Mouse (Mus musculus): ENCODE measurements around the gene Cldn7. TPM values are rescaled to one million over a fixed set of nuclear protein-coding genes. Genes with fewer than 3 reads are reported as not detected.
"Not testable (repeated sequence)": the region's sequence is repeated elsewhere in the genome, so short reads cannot be mapped to it uniquely, and the experiment has no call there.

Gene Cldn7
- total RNA-seq (2015) (not detected in 2 replicates), total RNA-seq (2017) (not detected in 2 replicates)

DNA sequence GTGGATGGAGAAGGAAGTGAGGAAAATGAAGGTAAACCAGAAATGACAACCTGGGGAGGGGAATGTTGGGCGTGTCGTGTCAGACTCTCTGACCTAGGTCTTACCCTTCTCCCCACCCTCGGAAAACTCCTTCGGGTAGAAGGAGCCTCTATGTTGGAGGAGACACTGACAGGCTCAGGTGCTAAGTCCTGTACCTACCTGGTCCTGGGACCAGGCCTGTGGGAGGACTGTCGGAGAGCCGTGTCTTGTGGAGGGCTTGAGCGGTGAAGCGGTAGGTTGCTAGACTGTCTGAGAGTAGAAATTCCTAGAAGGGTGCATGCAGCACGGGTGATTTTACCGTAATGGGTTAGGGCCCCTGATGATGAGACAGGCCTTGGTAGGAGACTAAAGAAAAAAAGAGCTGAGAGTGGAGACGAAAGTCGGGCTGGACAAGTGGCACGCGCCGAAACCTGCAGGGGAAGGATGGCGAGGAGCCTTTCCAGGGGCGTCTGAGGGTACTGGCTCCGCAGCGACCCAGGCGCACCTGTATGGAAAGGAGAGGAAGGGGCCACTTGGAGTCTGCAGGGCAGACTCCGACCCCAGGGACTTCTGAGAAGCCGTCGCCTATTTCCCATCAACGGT, at the start of gene Cldn7:
TSS of gene Cldn7 (plus strand) at position 130 of the 621 bp plus-strand sequence.
- ATAC-seq (ENCODE audit: poor library complexity, severe bottlenecking), result no peak

DNA sequence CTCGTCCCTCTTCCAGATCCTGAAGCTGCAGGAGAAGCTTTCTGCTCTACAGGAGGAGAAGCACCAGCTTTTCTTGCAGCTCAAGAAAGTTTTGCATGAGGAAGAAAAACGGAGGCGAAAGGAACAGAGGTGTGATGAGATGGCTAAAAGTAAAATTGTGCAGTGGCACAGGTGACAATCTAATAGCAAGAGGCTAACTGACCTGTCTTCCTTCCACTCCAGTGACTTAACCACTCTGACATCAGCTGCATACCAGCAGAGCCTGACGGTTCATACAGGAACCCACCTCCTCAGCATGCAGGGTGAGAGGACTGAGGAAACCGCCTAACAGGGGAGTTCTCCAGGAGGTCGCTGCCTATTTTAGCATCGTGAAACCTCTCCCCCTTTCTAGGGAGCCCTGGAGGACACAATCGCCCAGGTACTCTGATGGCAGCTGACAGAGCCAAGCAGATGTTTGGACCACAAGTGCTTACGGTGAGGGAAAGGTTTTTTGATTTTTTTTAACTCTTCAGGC, 49.6 kb upstream of the Cldn7 start:
- ATAC-seq (ENCODE audit: poor library complexity, severe bottlenecking), result no peak

DNA sequence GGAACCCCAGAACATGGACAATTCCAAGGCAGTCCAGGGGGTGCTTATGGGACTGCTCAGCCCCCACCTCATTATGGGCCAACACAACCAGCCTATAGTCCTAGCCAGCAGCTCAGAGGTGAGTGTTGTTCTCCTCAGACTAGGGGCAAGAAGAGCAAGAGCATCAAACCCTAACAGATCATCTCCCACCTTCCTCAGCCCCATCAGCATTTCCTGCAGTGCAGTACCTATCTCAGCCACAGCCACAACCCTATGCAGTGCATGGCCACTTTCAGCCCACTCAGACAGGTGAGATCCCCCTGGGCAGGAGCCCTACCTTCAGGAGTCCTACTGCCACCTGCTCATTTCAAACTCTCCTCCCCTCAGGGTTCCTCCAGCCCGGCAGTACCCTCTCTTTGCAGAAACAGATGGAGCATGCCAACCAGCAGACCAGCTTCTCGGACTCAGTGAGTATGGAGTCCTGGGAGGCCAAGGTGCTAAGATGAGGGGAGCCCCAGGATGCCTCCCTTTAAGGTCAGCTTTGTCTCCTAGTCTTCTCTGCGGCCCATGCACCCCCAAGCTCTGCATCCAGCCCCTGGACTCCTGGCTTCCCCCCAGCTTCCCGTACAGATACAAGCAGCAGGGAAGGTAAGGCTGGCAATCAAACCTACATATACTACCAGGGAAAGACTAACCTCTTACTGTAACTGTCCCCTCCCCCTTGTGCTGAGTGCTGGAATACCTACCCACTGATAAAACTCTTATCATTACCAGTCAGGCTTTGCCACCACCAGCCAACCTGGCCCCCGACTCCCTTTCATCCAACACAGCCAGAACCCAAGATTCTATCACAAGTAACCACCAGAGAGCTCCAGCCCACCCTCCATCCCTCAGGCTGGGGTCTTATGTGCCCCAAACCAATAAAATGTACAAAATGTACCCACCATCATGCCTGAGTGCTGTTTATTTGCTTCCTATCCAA, 48.6 kb upstream of the Cldn7 start:
- ATAC-seq (ENCODE audit: poor library complexity, severe bottlenecking), result no peak

DNA sequence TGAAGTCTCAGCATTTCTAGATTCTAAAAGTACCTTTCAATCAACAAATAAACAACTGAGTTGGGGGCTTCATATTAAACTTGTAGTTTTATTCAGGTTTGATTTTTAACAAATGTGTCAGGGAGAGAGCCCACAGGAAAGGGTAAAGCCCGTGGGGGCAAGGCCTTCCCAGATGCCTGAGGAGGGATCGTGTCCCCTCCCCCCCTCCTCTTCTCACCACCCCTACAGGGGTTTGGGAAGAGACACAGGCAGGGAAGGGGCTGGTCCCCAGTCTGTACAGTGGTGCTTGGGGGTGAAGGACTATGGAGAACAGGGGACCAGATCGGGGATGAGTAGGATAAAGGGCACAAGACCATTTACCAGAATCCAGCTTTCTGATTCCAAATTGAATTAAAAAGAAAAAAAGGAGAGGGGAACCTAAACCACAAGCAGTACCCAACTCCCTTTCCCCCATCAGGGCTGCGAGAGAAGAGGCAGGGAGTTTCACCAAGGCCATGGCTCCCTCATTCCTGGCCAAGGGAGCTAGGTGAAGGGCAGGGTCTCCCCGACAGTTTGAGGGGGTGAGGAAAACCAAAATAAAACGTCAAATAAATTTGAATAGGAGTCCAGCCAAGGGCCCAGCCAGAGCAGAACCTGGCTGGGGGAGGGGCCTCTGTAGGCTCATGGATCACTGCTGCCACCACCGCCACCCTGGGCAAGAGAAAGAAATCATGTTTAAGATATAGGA, 47.8 kb upstream of the Cldn7 start:
- ATAC-seq (ENCODE audit: poor library complexity, severe bottlenecking), result not testable (repeated sequence)

DNA sequence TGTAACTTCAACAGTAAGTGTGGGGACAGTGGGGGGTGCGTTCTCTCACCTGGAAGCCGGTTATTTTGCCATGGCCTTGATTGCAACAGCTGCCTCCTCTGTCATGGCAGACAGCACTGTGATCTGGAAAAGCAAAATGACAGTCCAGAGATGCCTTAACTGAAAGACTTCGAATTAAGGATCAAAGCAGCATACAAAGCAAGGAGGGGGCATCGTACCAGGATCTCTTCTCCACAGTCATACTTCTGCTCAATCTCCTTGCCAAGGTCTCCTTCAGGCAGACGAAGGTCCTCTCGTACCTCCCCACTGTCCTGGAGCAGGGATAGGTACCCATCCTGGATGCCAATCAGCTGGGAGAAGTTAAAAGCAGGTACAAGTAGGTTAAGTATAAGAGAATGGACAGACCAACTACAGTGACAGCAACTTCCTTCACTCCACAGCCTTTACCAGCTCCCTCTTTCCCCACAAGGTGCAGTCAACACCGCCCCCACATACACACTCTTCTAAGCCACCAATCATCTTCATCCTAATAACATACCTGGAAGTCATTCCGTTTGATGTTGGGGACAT, 47.1 kb upstream of the Cldn7 start:
- no peak for ATAC-seq (ENCODE audit: poor library complexity, severe bottlenecking)

DNA sequence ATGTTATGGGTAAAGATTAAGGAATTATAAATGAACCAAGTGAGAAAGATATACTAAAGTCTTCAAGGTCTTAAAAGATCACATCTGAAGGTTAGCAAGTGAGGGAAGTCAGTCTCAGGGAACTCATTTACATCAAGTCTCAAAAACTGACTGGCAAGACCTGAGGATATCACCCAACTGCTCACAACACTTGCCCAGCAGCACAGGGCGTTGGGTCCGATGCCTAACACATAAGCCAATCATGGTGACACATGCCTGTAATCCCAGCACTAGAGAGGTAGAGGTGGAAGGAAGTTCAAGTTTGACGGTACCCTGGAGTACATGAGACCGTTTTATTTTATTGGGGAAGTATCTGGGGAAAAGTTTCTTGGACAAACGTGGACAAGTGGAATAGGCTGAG, 46.5 kb upstream of the Cldn7 start:
- no peak for ATAC-seq (ENCODE audit: poor library complexity, severe bottlenecking)

DNA sequence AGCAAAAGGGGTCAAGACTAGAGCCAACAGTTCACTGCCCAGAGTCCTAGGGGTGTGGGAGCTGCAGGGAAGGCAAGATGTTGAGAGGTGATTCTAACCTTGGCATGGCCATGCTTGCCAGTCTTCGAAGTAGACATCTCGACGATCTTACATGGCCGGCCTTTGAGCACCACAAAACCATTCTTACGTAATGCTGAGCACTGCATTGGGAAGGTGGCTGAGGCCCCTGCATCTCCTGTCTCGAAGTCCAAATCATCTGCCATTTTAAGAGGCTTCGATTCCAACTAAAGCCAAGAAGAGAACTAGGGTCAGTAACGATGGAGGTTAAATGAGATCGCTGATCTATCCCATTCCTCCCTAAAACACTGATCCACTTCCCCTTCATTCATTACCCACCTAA, 45.5 kb upstream of the Cldn7 start:
- ATAC-seq (ENCODE audit: poor library complexity, severe bottlenecking), result no peak

DNA sequence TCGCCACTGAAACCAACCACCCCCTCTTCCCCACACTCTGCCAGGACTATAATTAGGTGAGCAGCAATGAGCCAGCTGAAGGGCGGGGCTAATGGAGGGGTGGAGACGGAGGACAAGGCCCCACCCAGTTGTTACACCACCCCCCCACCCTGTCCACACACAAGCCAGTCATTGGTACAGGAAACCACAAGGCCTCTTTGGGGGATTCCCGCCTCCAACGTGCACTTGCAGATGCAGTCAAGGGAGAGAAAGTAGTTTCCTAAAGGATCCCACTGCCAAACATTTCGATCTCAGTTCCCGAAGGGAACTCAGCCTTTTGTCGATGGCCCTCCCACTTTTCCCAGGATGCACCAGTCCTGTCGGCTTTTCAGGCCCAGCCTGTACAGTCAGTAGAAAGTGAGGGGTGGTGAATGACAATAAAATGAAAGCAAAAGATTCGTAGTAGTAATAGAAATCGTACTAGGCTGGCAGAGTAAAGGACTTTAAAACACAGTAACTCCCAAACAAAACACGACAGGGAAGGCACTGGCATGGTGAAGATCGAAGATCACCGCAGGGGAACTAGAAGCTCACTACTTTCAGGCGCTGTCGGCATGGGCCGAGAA, 44.8 kb upstream of the Cldn7 start:
- peak; percentile 53 for ATAC-seq (ENCODE audit: poor library complexity, severe bottlenecking)

DNA sequence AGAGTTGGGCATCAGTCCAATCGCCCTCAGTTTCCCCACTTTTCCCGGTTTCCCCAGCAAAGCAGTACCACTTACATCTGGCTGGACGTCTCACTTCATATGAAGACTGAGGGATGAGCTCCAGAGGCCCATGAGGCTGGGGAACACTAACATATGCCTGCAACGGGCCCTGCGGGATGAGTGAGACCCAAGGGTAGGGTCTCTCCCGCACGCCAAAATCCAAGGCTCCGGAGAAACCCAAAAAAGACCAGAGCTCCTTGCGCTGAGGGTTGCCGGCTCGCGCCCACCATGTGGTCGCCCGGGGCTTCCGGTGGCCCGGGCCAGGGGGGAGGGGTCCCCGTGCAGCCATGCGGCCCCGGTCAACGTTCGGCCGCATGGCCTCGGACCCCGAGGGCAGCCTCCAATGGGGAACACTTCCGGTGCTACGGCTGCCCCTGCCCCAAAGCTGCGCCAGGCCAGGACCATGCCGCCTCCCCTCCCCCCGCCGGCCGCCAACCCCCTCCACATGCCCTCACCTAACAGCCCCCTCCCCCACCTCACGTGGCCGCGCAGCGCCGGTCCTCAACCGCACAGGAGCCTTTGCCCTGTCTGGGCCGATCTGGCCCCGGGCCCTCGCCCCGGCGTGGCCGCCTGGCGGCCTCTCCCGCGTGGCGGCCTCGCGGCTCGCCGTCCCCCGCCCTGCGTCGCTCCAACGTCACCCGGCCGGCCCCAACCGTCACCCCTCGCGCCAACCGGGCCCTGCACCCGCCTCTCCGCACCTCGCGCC, 44.1 kb upstream of the Cldn7 start:
- peak; percentile 1; the same call in 1 of the 2 replicates for ATAC-seq (ENCODE audit: poor library complexity, severe bottlenecking)

DNA sequence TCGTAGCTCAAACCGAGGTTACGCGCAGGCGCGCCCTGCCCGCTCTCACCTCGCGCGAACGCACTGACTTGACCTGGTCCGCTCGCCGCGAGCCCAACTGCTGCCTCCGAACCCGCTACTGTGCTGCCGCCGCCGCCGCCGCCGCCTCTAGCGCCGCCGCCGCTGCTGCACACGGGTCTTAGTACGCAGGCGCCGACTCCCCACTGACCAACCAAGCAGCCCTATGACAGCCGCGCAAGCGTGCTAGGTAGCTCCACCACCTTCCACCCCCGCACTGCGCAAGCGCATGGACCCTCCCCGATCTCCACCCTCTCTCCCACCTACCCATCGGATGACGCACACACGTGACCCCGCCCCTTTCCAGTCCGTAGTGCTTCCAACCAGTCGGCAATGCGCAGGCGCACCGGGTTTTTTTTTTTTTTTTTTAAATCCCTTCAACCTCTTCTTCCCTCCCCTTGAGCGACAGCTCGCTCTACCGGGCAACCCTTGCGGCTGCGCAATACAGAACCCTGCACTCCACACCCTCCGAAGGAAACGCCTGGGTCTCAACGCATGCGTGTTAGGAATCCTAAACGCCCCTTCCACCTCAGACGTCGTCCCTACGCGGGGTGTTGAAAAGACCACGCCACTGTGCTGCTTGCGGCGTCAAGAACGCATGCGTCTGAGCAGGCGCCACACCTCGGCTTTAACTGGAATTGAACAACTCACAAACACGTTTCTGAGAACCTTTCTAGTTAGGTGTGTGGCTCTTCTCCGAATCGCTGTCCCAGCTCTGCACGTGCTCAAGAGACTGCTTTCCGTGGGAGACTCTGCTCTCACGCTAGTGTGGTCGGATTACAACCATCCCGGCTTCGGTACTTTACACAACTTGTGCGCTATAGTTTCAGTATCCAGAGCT, 43.2 kb upstream of the Cldn7 start, which contains the start of gene Eif5a:
TSS of gene Eif5a (minus strand) at position 845 of the 898 bp plus-strand sequence.
- peak; percentile 80 for ATAC-seq (ENCODE audit: poor library complexity, severe bottlenecking)

DNA sequence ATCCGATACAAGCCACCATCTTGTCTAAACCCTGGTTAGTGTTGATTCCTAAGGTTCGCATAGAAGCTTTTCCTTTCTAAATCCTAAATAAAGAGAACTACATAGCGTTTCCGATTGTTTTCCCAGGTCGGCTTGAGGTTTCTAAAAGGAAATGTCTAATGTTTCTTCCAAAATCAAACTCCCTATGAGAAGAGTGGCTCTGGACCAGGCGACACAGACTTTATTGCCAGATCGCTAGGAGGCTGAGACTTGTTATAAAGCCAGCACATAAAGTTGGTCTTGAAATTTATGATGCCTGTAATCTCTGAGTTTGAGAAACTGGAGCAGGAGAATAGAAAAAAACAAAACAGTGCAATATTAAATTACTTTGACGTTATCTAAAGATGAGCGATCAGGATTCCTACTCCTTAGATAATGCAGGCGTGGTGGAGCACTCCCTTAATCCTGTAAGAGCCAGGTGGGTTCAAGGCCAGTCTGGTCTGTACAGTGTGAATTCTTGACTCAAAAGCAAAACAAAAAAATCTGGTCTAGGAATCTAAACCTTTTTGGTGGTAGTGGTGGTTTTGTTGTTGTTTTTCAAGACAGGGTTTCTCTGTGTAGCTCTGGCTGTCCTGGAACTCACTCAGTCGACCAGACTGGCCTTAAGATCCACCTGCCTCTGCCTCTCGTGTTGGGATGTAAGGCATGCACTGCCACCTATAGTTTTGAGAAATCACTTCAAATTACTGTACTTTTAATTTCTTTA, 42.4 kb upstream of the Cldn7 start:
- ATAC-seq (ENCODE audit: poor library complexity, severe bottlenecking), result no peak

DNA sequence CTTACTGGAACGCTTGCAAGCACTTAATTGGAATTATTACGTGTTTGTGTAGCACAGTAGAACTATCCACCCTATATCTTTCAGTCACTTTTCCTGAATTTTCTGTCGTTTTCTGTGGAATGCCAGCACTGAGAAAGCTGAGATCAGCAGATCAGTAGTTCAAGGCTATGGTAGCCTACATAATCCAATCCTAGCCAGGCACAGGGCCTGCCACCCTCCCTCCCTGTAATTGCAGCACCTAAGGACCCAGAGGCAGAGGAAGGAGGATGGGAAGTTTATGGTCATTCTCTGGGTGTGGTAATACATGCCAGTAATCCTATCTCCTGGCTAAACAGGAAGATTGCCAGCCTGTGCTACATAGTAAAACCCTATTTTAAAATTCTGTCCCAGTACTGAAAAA, 41.8 kb upstream of the Cldn7 start:
- ATAC-seq (ENCODE audit: poor library complexity, severe bottlenecking), result no peak

DNA sequence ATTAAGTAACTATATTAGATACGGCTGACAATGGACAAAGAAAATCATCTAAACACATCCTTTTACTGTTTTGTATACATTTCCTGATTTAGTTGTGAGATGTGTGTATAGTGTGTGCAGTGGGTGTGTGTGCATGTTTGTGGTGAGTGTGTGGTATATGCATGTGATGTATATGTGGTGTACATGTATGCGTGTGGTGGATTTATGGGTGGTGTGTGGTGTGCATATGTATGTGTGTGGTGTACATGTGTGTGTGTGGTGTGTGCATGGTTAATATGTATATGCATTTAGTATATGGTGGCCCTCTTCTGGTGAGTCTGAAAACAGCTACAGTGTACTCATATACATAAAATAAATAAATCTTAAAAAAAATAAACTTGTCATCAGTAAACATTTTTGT, 37.1 kb upstream of the Cldn7 start:
- ATAC-seq (ENCODE audit: poor library complexity, severe bottlenecking), result no peak

DNA sequence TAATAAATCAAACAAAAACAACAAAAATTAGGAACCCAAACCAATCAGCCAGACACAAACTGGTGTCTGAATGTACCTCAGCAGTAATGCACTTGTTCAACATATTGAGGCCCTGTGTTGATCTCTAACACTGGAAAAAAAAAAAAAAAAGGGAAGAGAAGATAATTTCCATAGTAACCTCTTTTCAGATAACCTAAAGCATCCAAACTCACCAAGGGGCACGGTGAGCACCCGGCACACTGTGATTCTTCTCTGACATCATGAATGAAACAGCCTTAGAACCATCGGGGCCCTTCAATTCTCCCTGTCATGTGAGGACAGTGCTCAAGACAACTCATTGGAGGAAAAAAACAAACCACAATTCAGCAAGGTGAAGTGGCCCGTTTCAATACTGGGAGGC, 34.9 kb upstream of the Cldn7 start:
- ATAC-seq (ENCODE audit: poor library complexity, severe bottlenecking), result no peak

DNA sequence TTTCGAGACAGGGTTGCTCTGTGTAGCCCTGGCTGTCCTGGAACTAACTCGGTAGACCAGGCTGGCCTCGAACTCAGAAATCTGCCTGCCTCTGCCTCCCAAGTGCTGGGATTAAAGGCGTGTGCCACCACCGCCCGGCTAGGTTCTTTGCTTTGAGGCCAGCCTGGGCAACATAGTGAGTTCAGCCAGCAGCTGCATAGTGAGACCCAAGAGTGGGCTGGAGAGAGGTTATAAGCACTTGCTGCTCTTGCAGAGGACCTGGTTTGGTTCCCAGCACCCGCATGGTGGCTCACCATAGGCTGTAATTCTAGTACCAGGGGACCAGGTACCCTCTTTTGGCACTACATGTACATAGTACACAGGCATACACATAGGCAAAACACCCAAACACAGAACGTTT, 34.4 kb upstream of the Cldn7 start:
- ATAC-seq (ENCODE audit: poor library complexity, severe bottlenecking), result not testable (repeated sequence)

DNA sequence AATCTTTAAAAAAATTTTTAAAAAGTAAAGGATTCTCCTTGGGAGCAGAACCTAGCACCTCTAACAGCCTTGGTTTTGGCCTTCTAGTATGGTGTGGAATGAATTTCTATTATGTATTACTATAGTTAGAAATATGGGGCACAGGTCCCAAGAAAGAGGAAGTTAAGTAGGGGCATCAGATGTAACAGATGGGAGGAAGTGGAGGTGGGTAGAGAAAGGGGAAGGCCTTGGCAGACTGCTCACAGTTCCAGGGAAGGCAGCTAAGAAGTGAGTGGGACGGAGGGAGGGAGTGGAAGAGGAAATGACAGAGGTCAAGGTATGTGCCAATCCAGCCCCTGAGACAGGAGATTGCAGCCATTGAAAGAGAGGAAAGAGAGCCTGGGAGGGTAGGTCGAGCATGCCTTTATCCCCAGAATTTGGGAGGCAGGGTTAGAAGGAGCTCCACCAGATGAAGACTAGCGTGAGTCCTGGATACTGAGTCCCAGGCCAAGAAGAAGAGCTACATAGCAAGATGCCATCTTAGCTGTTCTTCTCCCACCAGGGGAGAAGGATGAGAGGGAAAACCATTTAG, 33.5 kb upstream of the Cldn7 start:
- peak; percentile 92 for ATAC-seq (ENCODE audit: poor library complexity, severe bottlenecking)

DNA sequence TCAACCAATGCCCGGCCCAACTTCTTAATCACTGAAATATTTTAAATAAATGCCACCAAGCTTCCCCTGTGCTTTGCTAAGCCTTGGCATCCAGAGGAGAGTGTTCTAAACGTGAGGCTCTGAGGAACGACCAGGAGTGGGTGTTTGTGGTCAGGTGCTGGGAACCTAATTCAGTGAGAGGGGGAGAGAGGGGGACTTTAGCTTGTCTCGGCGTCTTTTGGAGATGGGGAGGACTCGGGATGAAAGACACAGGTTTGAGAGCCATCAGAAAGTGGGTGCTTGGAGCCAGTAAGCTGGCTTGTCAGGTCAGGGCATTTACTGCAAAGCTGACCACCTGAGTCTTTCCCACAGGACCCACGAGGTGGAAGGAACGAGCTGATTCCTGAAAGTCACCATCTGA, 32.8 kb upstream of the Cldn7 start:
- ATAC-seq (ENCODE audit: poor library complexity, severe bottlenecking), result no peak

DNA sequence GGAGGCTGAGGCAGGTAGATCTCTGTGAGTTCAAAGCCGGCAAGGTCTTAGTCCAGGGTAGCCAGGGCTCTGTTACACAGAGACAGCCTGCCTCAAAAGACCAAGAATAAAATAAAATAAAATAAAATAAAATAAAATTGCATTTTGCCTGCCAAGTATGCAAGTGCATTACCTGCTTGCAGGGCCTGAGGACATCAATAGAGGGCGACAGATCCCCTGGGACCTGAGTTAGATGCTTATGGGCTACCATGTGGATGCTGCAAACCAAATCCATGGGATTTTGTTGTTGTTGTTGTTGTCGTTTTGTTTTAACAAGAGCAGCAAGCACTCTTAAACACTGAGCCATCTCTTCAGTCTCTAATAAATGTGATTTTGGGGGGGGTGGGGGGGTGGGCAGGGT, 32.3 kb upstream of the Cldn7 start:
- ATAC-seq (ENCODE audit: poor library complexity, severe bottlenecking), result no peak

All from megakaryocyte, adult 5-6 weeks (primary cell).